In genomic region chr6:88483913-88484312, GRCm38 (mm10) we compare ENCODE assay signal across 10 mouse cellular contexts.
"Had no signal": no experiment of that assay in that cellular context is flagged by ENCODE, and none has a peak within 500 bp of the region (broad histone marks: within the 10 kb centered on the region; RNA-seq: fewer than 3 reads in every experiment).

No protein-coding gene starts in this region.

- DNase-seq: kidney, postnatal 10 days; layer of hippocampus, postnatal 36 days; liver, embryonic 13.5 days; thymus, postnatal 25 days had no signal

- H3K9me3 ChIP-seq: kidney, embryonic 15.5 days; liver, embryonic 13.5 days; midbrain, embryonic 12.5 days; midbrain, embryonic 15.5 days; neural tube, embryonic 12.5 days; neural tube, embryonic 15.5 days had no signal

- H3K4me3 ChIP-seq: kidney, embryonic 15.5 days; left cerebral cortex, adult 2 months; liver, embryonic 13.5 days; midbrain, embryonic 12.5 days; midbrain, embryonic 15.5 days; neural tube, embryonic 12.5 days; neural tube, embryonic 15.5 days had no signal

- H3K4me1 ChIP-seq: kidney, embryonic 15.5 days; midbrain, embryonic 12.5 days; midbrain, embryonic 15.5 days; neural tube, embryonic 12.5 days had no signal

- H3K27me3 ChIP-seq: kidney, embryonic 15.5 days; liver, embryonic 13.5 days; midbrain, embryonic 12.5 days; midbrain, embryonic 15.5 days; neural tube, embryonic 12.5 days; neural tube, embryonic 15.5 days had no signal
